Mouse (Mus musculus) limb, embryonic 14.5 days (tissue): ENCODE measurements at regions not wholly inside any gene's neighbourhood (a gene's known extent, or its start where the extent isn't known, plus 50 kb on each side); places are given as distances from the start of the nearest gene placed in this dataset.

Source experiments
- ATAC-seq: fragments of 200-750 bp; cut with Nextera tagmentation; 2 replicates; pipeline ENCODE4 v1.8.0; 2017; ENCODE audit warnings: low read depth, moderate number of reproducible peaks, moderate TSS enrichment; ENCODE audit not compliant: low FRiP score
- DNase-seq: peaks from one replicate; pipeline ENCODE4 v3.0.0-alpha.2; 2015; ENCODE audit warnings: low spot score
- H3K27ac ChIP-seq: fragments of 300-500 bp; sonication (generic); replicated peaks from 2 replicates; pipeline ENCODE4 v1.5.1; 2014; ENCODE audit warnings: low read depth, mild to moderate bottlenecking, low read length, moderate library complexity, mixed read lengths
- H3K27me3 ChIP-seq: fragments of 300-500 bp; sonication (generic); 2 replicates; pipeline ENCODE4 v1.6.1; 2014; ENCODE audit warnings: low read length, mixed read lengths; ENCODE audit not compliant: control insufficient read depth, insufficient read depth
- H3K36me3 ChIP-seq: fragments of 300-500 bp; sonication (generic); 2 replicates; pipeline ENCODE4 v1.6.1; 2014; ENCODE audit warnings: mild to moderate bottlenecking, low read length, moderate library complexity, mixed read lengths; ENCODE audit not compliant: control insufficient read depth, insufficient read depth
- H3K4me1 ChIP-seq: fragments of 300-500 bp; sonication (generic); 2 replicates; pipeline ENCODE4 v1.6.1; 2014; ENCODE audit warnings: antibody characterized with exemption, low read length, mixed read lengths; ENCODE audit not compliant: control insufficient read depth, insufficient read depth
- H3K4me2 ChIP-seq: fragments of 300-500 bp; sonication (generic); replicated peaks from 2 replicates; pipeline ENCODE4 v1.6.1; 2014; ENCODE audit warnings: low read depth, mild to moderate bottlenecking, low read length, moderate library complexity; ENCODE audit not compliant: severe bottlenecking
- H3K4me3 ChIP-seq: fragments of 300-500 bp; sonication (generic); replicated peaks from 2 replicates; pipeline ENCODE4 v1.5.1; 2014; ENCODE audit warnings: low read length
- H3K9ac ChIP-seq: fragments of 300-500 bp; sonication (generic); 2 replicates; pipeline ENCODE4 v1.6.1; 2014; ENCODE audit warnings: mild to moderate bottlenecking, low read depth, low read length, moderate library complexity; ENCODE audit not compliant: severe bottlenecking
- H3K9me3 ChIP-seq: fragments of 300-500 bp; sonication (generic); 2 replicates; pipeline ENCODE4 v1.6.1; 2016; ENCODE audit warnings: low read length; ENCODE audit not compliant: control insufficient read depth
- POLR2A ChIP-seq: fragments of 200-500 bp; IDR thresholded peaks from 2 replicates; pipeline ENCODE4 v1.8.0; 2012; ENCODE audit warnings: inconsistent platforms, mild to moderate bottlenecking, moderate library complexity, borderline replicate concordance; ENCODE audit not compliant: insufficient read depth, insufficient read length; ENCODE audit errors: extremely low read depth
- WGBS: fragments of 180-500 bp; shearing (Covaris S2); extraction: QIAGEN DNeasy Blood & Tissue Kit; methylation state at CpG from one replicate; pipeline ENCODE4 v1.1.7; 2014; 5-methylcytosine and 5-hydroxymethylcytosine counted together

- H3K4me3 ChIP-seq, result no peak overlapping the region
- 41% methylated on average over 1 of the region's 1 CpGs for WGBS
Measured at GRCm38 (mm10) chr9:6726411-6726810, 456.8 kb upstream of the Ddi1 start.

DNA sequence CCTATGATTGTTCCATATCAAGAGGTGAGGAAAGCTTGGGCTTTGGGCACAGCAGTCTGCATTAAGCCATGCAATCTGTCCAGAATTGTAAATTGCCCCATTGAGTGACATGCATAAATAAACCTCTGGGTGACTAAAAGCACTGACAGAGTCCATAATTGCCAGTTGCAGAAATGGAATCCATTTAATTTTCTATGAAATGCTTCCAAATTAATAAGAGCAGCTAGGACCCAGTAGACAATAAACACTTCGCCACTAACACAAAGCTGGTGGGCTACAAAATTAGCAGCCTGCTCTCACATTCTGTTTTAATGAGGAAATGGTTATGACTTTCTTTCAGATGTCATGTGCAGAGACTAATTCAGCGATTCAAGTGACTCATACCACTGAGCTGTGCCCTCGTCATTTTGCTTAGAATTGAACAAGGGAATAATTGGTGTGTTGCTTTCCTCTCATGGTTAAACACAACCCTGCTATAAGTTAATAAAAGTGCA lies 407.6 kb upstream of the Ddi1 start:
- Histone ChIP-seq H3K9ac (no peak overlapping the region), H3K4me2 (no peak overlapping the region), H3K27ac (no peak overlapping the region), H3K27me3 (no peaks in the 10 kb centered on the region), H3K36me3 (no peaks in the 10 kb centered on the region), H3K4me1 (no peaks in the 10 kb centered on the region), H3K9me3 (no peaks in the 10 kb centered on the region), H3K4me3 (no peak overlapping the region)
- WGBS, result 42% methylated on average over 3 of the region's 3 CpGs
- no peak for TF ChIP-seq POLR2A
- ATAC-seq (no peak), DNase-seq (no peak)

More at GRCm38 (mm10) chr9:6726411-6726810, 456.8 kb upstream of the Ddi1 start:
- Histone ChIP-seq H3K27ac (no peak overlapping the region), H3K9me3 (no peaks in the 10 kb centered on the region), H3K27me3 (no peaks in the 10 kb centered on the region), H3K9ac (no peak overlapping the region), H3K36me3 (no peaks in the 10 kb centered on the region), H3K4me1 (no peaks in the 10 kb centered on the region), H3K4me2 (no peak overlapping the region)
- ATAC-seq, result no peak
- no peak for TF ChIP-seq POLR2A
- no peak for DNase-seq

DNA sequence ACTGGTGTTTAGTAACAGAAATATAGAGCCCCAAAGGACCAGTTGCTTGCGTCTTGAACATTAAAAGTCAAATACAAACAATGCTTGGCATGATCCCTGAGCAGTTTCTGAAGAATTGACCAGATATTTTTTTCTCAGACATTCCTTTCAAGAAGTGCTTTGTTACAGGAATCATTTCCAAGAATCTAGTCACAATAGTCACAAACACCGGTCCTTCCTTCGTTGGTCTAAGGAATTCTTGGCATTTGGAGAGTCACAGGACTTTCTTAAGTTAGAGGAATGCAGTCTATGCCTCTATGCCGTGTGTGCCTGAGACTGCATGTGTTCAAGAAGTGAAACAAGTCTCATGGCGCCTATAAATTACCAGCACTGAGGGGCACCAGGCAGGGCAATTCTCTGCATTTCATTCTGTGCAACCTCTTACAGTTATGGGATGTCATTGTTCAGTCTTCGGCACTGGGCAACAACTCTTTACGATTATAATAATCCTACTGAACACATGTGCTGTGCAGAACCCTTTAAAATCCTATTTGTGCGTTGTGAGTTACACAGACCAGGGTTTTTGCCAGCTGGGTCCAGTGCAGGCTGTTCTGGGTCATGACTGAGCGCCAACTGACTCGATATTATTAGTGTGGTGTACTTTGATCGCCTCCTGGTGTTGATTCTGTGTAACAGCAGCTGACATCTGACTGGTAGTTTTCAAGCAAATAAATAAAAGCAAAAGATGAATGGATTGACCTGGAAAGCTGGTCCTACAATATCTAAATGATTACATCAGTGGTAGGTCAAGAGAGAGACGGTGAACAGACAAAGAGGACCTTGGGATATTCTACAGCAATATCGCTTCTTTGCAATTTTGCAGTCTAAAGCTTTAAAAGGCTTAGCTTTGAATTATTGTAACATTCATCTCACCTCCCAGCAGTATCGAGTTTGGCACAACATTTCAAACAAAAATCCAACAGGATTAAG lies 398.6 kb upstream of the Ddi1 start:
- peak overlapping the region; percentile 11 for H3K4me3 ChIP-seq
- WGBS, result 17% methylated on average over 14 of the region's 14 CpGs
- DNase-seq, result peak; percentile 91

DNA sequence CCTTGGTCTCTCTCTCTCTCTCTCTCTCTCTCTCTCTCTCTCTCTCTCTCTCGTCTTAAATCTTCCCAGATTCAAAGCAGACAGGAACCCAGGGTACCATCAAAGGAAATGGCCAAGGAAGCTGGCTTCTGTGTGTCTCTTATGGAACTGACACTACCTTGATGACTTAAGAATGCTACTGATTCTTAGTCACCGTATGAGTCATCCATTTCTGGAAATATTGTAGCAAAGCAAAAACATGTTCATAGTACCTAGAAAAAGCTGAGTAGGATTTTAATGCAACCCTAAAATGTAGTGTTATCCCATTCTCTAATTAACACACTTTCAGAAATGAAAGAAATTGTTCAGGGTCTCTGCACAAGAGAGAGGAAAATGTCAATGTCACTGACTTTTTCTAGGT lies 396.0 kb upstream of the Ddi1 start:
- no peak for ATAC-seq

More for the DNA sequence above, 398.6 kb upstream of the Ddi1 start:
- Histone ChIP-seq H3K27ac (0 out of 2 replicates have a peak overlapping the region, but pooled peaks have one; percentile 19), H3K27me3 (no peaks in the 10 kb centered on the region), H3K9ac (no peak overlapping the region), H3K4me1 (0 out of 2 replicates have a peak, but pooled peaks cover 2% of the 10 kb centered on the region), H3K9me3 (no peaks in the 10 kb centered on the region), H3K4me2 (peak overlapping the region; percentile 28), H3K36me3 (no peaks in the 10 kb centered on the region)
- peak; percentile 95 for ATAC-seq
- TF ChIP-seq POLR2A, result no peak

GRCm38 (mm10) chr9:6652267-6652994 lies 382.8 kb upstream of the Ddi1 start:
- H3K27me3 ChIP-seq, result no peaks in the 10 kb centered on the region
- H3K9me3 ChIP-seq, result no peaks in the 10 kb centered on the region
- no peak overlapping the region for H3K9ac ChIP-seq
- ATAC-seq (no peak), DNase-seq (no peak)
- H3K4me3 ChIP-seq, result no peak overlapping the region
- no peaks in the 10 kb centered on the region for H3K4me1 ChIP-seq
- no peak overlapping the region for H3K4me2 ChIP-seq
- no peaks in the 10 kb centered on the region for H3K36me3 ChIP-seq
- 80% methylated on average over 4 of the region's 4 CpGs for WGBS
- H3K27ac ChIP-seq, result no peak overlapping the region
- no peak for TF ChIP-seq POLR2A

More for the DNA sequence above, 396.0 kb upstream of the Ddi1 start:
- TF ChIP-seq POLR2A, result no peak
- Histone ChIP-seq H3K9ac (no peak overlapping the region), H3K27me3 (no peaks in the 10 kb centered on the region), H3K4me1 (0 out of 2 replicates have a peak, but pooled peaks cover 2% of the 10 kb centered on the region), H3K27ac (no peak overlapping the region), H3K9me3 (no peaks in the 10 kb centered on the region), H3K4me2 (no peak overlapping the region), H3K36me3 (no peaks in the 10 kb centered on the region), H3K4me3 (no peak overlapping the region)
- no peak for DNase-seq
- WGBS, result 79% methylated on average over 2 of the region's 2 CpGs
